Mouse (Mus musculus) layer of hippocampus, adult 9-11 months (tissue): ENCODE results near the gene Ppp2r5a.

Experiments
- DNase-seq: peaks from one replicate; pipeline ENCODE4 v3.0.0; 2022

The Ppp2r5a gene

GRCm38 (mm10) chr1:191324733-191325590 is 78.1 kb downstream of the Ppp2r5a start:
- DNase-seq, result no peak

GRCm38 (mm10) chr1:191323381-191323780 is 79.7 kb downstream of the Ppp2r5a start:
- DNase-seq, result no peak

- no peak for DNase-seq
These were observed 84.4 kb downstream of the Ppp2r5a start for GRCm38 (mm10) chr1:191318686-191319085.

- DNase-seq, result peak; percentile 65
These were observed 85.4 kb downstream of the Ppp2r5a start, which contains the start of gene Nenf for GRCm38 (mm10) chr1:191317591-191318196. Gene Nenf, minus strand, starts transcription at chr1:191318194.

GRCm38 (mm10) chr1:191316818-191317217 is 86.3 kb downstream of the Ppp2r5a start:
- DNase-seq, result no peak

GRCm38 (mm10) chr1:191313926-191314325 is 89.1 kb downstream of the Ppp2r5a start:
- DNase-seq, result no peak

- no peak for DNase-seq
These were observed 89.9 kb downstream of the Ppp2r5a start for GRCm38 (mm10) chr1:191313158-191313557.

GRCm38 (mm10) chr1:191312513-191312941 is 90.5 kb downstream of the Ppp2r5a start:
- DNase-seq, result peak; percentile 81

- no peak for DNase-seq
These were observed 91.7 kb downstream of the Ppp2r5a start for GRCm38 (mm10) chr1:191311296-191311898.

- no peak for DNase-seq
These were observed 95.2 kb downstream of the Ppp2r5a start for GRCm38 (mm10) chr1:191307766-191308455.

- DNase-seq, result no peak
These were observed 96.8 kb downstream of the Ppp2r5a start for GRCm38 (mm10) chr1:191306316-191306715.

GRCm38 (mm10) chr1:191305610-191306009 is 97.5 kb downstream of the Ppp2r5a start:
- no peak for DNase-seq

GRCm38 (mm10) chr1:191304216-191304615 is 98.9 kb downstream of the Ppp2r5a start:
- no peak for DNase-seq

- no peak for DNase-seq
These were observed 99.3 kb downstream of the Ppp2r5a start for GRCm38 (mm10) chr1:191303736-191304135.
